Mouse (Mus musculus) erythroblast, embryonic 14.5 days (primary cell): ENCODE data around the gene Srpr.

Experiments
- GATA1 ChIP-seq: IDR thresholded peaks from 2 replicates; pipeline ENCODE4 v1.6.1; 2012; ENCODE audit warnings: low read length, inconsistent platforms, mixed read lengths
- TAL1 ChIP-seq: IDR thresholded peaks from 3 replicates; pipeline ENCODE4 v1.6.1; 2012; ENCODE audit warnings: low read length, inconsistent platforms, mixed read lengths

- TF ChIP-seq TAL1, result no peak
- TF ChIP-seq GATA1, result no peak
These were observed 38.4 kb downstream of the Srpr start for GRCm38 (mm10) chr9:35238371-35238770.
